Mouse (Mus musculus): ENCODE measurements around the gene Lamb1.

Lamb1 gene

GRCm38 (mm10) chr12:31314310-31314709, 49.3 kb downstream of the Lamb1 start:
- no peak for DNase-seq (ENCODE audit: extremely low spot score)

GRCm38 (mm10) chr12:31315961-31316360, 50.9 kb downstream of the Lamb1 start:
- no peak for DNase-seq (ENCODE audit: extremely low spot score)

- no peak for DNase-seq (ENCODE audit: extremely low spot score)
Measured at GRCm38 (mm10) chr12:31317670-31318408, 52.8 kb downstream of the Lamb1 start.

- DNase-seq (ENCODE audit: extremely low spot score): no peak
Measured at GRCm38 (mm10) chr12:31318409-31318963, 53.5 kb downstream of the Lamb1 start.

GRCm38 (mm10) chr12:31320817-31321216, 55.8 kb downstream of the Lamb1 start:
- peak; percentile 22 for DNase-seq (ENCODE audit: extremely low spot score)

GRCm38 (mm10) chr12:31321532-31321931, 56.5 kb downstream of the Lamb1 start:
- no peak for DNase-seq (ENCODE audit: extremely low spot score)

- DNase-seq (ENCODE audit: extremely low spot score): no peak
Measured at GRCm38 (mm10) chr12:31323136-31323695, 58.2 kb downstream of the Lamb1 start.

GRCm38 (mm10) chr12:31327139-31327538, 62.1 kb downstream of the Lamb1 start:
- no peak for DNase-seq (ENCODE audit: extremely low spot score)

- no peak for DNase-seq (ENCODE audit: extremely low spot score)
Measured at GRCm38 (mm10) chr12:31333261-31333660, 68.2 kb downstream of the Lamb1 start.

- no peak for DNase-seq (ENCODE audit: extremely low spot score)
Measured at GRCm38 (mm10) chr12:31350191-31350943, 85.3 kb downstream of the Lamb1 start.

- peak; percentile 91 for DNase-seq (ENCODE audit: extremely low spot score)
Measured at GRCm38 (mm10) chr12:31350944-31351928, 86.2 kb downstream of the Lamb1 start, which contains the start of gene Dld. TSS of gene Dld (minus strand) at chr12:31351453.

- DNase-seq (ENCODE audit: extremely low spot score): no peak
Measured at GRCm38 (mm10) chr12:31366428-31366827, 101.4 kb downstream of the Lamb1 start.

- no peak for DNase-seq (ENCODE audit: extremely low spot score)
Measured at GRCm38 (mm10) chr12:31367721-31368120, 102.7 kb downstream of the Lamb1 start.

GRCm38 (mm10) chr12:31369118-31369517, 104.1 kb downstream of the Lamb1 start:
- no peak for DNase-seq (ENCODE audit: extremely low spot score)

GRCm38 (mm10) chr12:31369656-31370055, 104.6 kb downstream of the Lamb1 start:
- DNase-seq (ENCODE audit: extremely low spot score): no peak

- DNase-seq (ENCODE audit: extremely low spot score): peak; percentile 60
Measured at GRCm38 (mm10) chr12:31374603-31375282, 109.7 kb downstream of the Lamb1 start.

- DNase-seq (ENCODE audit: extremely low spot score): no peak
Measured at GRCm38 (mm10) chr12:31375283-31375615, 110.2 kb downstream of the Lamb1 start.

GRCm38 (mm10) chr12:31376326-31376950, 111.4 kb downstream of the Lamb1 start:
- DNase-seq (ENCODE audit: extremely low spot score): peak; percentile 53

GRCm38 (mm10) chr12:31377241-31377640, 112.2 kb downstream of the Lamb1 start:
- no peak for DNase-seq (ENCODE audit: extremely low spot score)
